Mouse (Mus musculus): ENCODE results near the gene Tram2. TPM values are rescaled to one million over a fixed set of nuclear protein-coding genes. Genes with fewer than 3 reads are reported as not detected.

Tram2 gene
- polyA plus RNA-seq, 1 experiment from 2014 or later, result 1.2 TPM

DNA sequence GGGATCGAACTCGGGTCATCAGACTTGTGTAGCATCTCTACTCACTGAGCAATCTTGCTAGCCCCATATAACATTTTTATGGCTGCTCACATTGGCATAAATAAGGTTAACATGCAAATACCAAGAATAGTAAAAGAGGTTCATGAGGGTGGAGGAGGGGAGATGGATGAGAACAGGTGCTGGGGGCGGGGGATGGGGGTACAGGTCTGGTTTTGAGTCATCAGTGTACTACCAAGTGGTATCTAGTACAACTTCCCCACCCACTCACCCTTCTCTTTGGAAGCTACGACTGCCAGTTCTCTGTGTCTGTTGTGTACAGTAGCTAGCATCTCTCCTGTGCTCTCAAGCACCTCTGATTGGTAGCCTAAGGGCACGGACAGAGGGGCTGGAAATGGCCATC lies 14.9 kb downstream of the Tram2 start:
- H3K36me3 ChIP-seq, result no peaks in the 10 kb centered on the region
- H3K4me1 ChIP-seq (replicated peaks), result peaks cover 7% of the 10 kb centered on the region
- DNase-seq (no peak), ATAC-seq (ENCODE audit: low read depth) (no peak)
- no peak overlapping the region for H3K4me2 ChIP-seq
- no peaks in the 10 kb centered on the region for H3K27me3 ChIP-seq
- H3K9ac ChIP-seq, result no peak overlapping the region
- 65% methylated on average over 5 of the region's 5 CpGs for WGBS (ENCODE audit: insufficient replicate concordance)
- no peaks in the 10 kb centered on the region for H3K9me3 ChIP-seq (replicated peaks)
- no peak overlapping the region for H3K4me3 ChIP-seq (replicated peaks)
- no peak overlapping the region for H3K27ac ChIP-seq

- no peaks in the 10 kb centered on the region for H3K9me3 ChIP-seq (replicated peaks)
- ATAC-seq (ENCODE audit: low read depth), result no peak
- no peak overlapping the region for H3K4me3 ChIP-seq (replicated peaks)
- WGBS (ENCODE audit: insufficient replicate concordance), result 56% methylated on average over 5 of the region's 5 CpGs
- H3K36me3 ChIP-seq, result no peaks in the 10 kb centered on the region
- no peaks in the 10 kb centered on the region for H3K27me3 ChIP-seq
- no peak overlapping the region for H3K27ac ChIP-seq
- no peaks in the 10 kb centered on the region for H3K4me1 ChIP-seq (replicated peaks)
- no peak overlapping the region for H3K9ac ChIP-seq
- no peak overlapping the region for H3K4me2 ChIP-seq
- DNase-seq, result no peak
Observed at GRCm38 (mm10) chr1:21059385-21060109, 19.5 kb downstream of the Tram2 start.

DNA sequence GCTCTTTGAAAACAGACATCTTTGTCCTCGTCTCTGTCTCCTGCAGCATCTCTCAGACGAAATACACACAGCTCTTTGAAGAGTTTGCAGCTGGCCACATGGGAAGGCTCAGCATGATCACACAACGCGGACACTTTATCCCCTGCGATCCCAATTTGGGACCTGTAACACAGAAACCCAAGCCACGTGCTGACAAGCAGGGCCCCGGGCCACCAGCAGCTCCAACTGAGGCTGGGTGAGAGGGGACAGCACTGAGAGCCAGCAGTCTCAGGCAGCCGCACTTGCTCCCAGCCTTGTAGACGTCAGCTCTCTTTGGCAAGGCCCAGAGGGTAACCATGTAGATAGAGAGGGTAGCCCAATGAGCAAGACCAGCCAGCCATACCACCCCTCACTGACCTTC lies 26.0 kb downstream of the Tram2 start:
- no peak overlapping the region for H3K27ac ChIP-seq
- no peak for ATAC-seq (ENCODE audit: low read depth)
- WGBS (ENCODE audit: insufficient replicate concordance), result 81% methylated on average over 9 of the region's 9 CpGs

GRCm38 (mm10) chr1:21052608-21053007 lies 26.4 kb downstream of the Tram2 start:
- 61% methylated on average over 5 of the region's 5 CpGs for whole genome bisulfite sequencing (ENCODE audit: insufficient replicate concordance)
- H3K4me2 ChIP-seq, result no peak overlapping the region
- no peak for ATAC-seq (ENCODE audit: low read depth)
- H3K27ac ChIP-seq, result no peak overlapping the region
- H3K36me3 ChIP-seq, result no peaks in the 10 kb centered on the region
- peaks cover 27% of the 10 kb centered on the region for H3K4me1 ChIP-seq (replicated peaks)
- H3K9ac ChIP-seq, result no peak overlapping the region
- DNase-seq, result no peak
- no peak overlapping the region for H3K4me3 ChIP-seq (replicated peaks)
- H3K27me3 ChIP-seq, result no peaks in the 10 kb centered on the region
- H3K9me3 ChIP-seq (replicated peaks), result no peaks in the 10 kb centered on the region

More for the DNA sequence above, 26.0 kb downstream of the Tram2 start:
- H3K9ac ChIP-seq, result no peak overlapping the region
- no peaks in the 10 kb centered on the region for H3K27me3 ChIP-seq
- H3K9me3 ChIP-seq (replicated peaks), result no peaks in the 10 kb centered on the region
- H3K4me1 ChIP-seq (replicated peaks), result peaks cover 26% of the 10 kb centered on the region
- no peak overlapping the region for H3K4me2 ChIP-seq
- no peak for DNase-seq
- H3K4me3 ChIP-seq (replicated peaks), result no peak overlapping the region
- no peaks in the 10 kb centered on the region for H3K36me3 ChIP-seq

DNA sequence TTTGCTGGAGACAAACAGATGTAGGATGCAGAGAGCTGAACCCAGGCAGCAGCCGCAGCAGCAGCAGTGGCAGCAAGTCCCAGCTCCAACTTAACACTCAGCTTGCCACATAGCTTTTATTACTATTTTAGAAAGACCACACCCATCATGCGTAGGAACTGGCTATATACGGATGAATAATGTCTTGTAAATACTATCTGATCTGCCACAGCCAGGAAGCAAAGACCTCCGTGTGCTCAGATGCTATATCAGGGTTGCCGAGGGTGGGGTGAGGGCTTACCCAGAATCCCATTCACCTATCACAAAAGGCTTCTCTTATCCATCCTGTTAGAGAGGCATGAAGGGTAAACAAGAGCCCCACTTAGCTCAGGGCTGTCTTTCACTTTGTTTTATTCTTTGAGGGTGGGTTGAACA lies 26.9 kb downstream of the Tram2 start:
- Histone ChIP-seq H3K9me3 (replicated peaks) (no peaks in the 10 kb centered on the region), H3K9ac (no peak overlapping the region), H3K27ac (no peak overlapping the region), H3K27me3 (no peaks in the 10 kb centered on the region), H3K36me3 (no peaks in the 10 kb centered on the region), H3K4me2 (no peak overlapping the region), H3K4me3 (replicated peaks) (no peak overlapping the region), H3K4me1 (replicated peaks) (peaks cover 27% of the 10 kb centered on the region)
- ATAC-seq (ENCODE audit: low read depth), result peak; percentile 72
- no peak for DNase-seq
- 24% methylated on average over 5 of the region's 5 CpGs for WGBS (ENCODE audit: insufficient replicate concordance)

DNA sequence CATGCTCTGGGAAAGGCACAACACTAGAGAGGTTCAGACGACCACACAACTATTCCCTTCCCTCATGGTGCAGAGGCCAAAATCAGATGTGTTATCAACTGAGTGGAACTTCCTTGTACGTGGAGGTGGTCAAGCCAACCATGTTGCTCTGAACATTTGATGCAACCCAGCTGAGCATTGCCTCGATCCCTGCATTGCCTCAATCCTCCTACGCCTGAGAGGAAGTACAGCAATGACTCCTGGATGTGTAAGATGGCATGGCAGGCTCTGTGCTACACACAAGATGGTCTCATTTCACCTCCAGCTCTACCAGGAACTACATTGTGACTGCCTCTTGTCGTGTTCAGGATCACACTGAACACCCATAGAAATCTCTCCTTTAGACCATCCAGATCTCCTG lies 30.0 kb downstream of the Tram2 start:
- H3K27ac ChIP-seq, result no peak overlapping the region
- 48% methylated on average over 5 of the region's 5 CpGs for WGBS (ENCODE audit: insufficient replicate concordance)
- H3K4me3 ChIP-seq (replicated peaks), result no peak overlapping the region
- no peak overlapping the region for H3K9ac ChIP-seq
- DNase-seq, result no peak
- H3K27me3 ChIP-seq, result no peaks in the 10 kb centered on the region
- H3K9me3 ChIP-seq (replicated peaks), result no peaks in the 10 kb centered on the region
- H3K36me3 ChIP-seq, result no peaks in the 10 kb centered on the region
- no peak overlapping the region for H3K4me2 ChIP-seq
- no peak for ATAC-seq (ENCODE audit: low read depth)
- H3K4me1 ChIP-seq (replicated peaks), result peaks cover 34% of the 10 kb centered on the region

DNA sequence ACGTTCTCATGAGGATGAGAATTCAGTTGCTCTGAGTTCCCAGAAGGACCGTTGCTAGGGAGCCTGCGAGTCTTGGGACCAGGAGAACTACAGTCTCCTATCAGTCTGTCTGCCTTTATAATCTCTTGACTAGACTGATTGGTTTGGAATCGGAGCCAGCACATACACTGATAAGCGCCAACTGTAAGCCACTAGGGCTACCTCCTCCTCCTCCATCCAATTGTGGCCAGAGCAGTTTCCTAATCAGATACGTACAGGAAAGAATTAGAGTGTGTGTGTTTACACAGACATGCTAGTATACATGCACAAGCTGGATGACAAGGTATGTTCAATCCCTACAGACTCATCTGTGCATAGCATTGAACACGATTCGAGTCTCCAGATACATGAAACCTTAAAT lies 30.6 kb downstream of the Tram2 start:
- Histone ChIP-seq H3K4me3 (replicated peaks) (no peak overlapping the region), H3K4me2 (no peak overlapping the region), H3K27ac (no peak overlapping the region), H3K9ac (no peak overlapping the region), H3K27me3 (no peaks in the 10 kb centered on the region), H3K9me3 (replicated peaks) (no peaks in the 10 kb centered on the region), H3K4me1 (replicated peaks) (peaks cover 34% of the 10 kb centered on the region), H3K36me3 (no peaks in the 10 kb centered on the region)
- 26% methylated on average over 8 of the region's 8 CpGs for WGBS (ENCODE audit: insufficient replicate concordance)
- DNase-seq (no peak), ATAC-seq (ENCODE audit: low read depth) (peak; percentile 69)

- Histone ChIP-seq H3K4me2 (no peak overlapping the region), H3K4me3 (replicated peaks) (no peak overlapping the region), H3K9ac (no peak overlapping the region), H3K4me1 (replicated peaks) (peaks cover 7% of the 10 kb centered on the region; the same call in 1 of the 2 replicates), H3K27me3 (no peaks in the 10 kb centered on the region), H3K27ac (no peak overlapping the region), H3K9me3 (replicated peaks) (no peaks in the 10 kb centered on the region), H3K36me3 (no peaks in the 10 kb centered on the region)
- 75% methylated on average over 7 of the region's 7 CpGs for WGBS (ENCODE audit: insufficient replicate concordance)
- no peak for ATAC-seq (ENCODE audit: low read depth)
- no peak for DNase-seq
Observed at GRCm38 (mm10) chr1:21042461-21042860, 36.6 kb downstream of the Tram2 start.

DNA sequence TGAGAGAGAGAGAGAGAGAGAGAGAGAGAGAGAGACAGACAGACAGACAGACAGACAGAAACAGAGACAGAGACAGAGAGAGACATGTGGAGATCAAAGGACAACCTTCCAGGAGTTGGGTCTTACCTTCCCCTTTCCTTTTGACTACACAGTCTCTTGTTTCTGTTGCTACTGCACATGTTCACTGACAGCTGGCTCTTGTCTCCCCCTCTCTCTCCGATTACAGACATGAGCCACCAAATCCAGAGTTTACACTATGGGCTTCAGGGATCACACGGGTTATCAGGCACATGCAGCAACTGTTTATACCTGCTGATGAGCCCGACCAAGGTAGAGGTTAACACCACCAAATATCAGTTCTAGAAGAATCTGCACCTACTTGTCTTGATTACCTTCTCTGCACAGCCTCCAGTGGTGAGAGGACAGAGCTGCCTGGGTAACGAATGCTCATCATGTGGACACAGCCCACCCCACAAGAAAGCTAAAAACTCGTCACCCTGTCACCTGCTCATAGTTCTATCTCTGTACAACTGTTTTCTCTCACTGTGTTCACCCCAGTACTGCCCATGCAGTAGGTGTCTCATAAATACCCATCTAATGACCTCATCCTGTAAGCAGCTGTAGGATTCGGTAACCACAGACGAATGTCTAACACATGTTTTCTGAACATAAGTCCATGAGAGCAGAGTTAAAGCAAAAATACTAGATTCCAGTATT lies 38.3 kb downstream of the Tram2 start:
- Histone ChIP-seq H3K4me1 (replicated peaks) (peaks cover 7% of the 10 kb centered on the region; the same call in 1 of the 2 replicates), H3K36me3 (no peaks in the 10 kb centered on the region), H3K27ac (no peak overlapping the region), H3K4me3 (replicated peaks) (no peak overlapping the region), H3K4me2 (no peak overlapping the region), H3K9ac (no peak overlapping the region), H3K9me3 (replicated peaks) (no peaks in the 10 kb centered on the region), H3K27me3 (no peaks in the 10 kb centered on the region)
- WGBS (ENCODE audit: insufficient replicate concordance), result 49% methylated on average over 7 of the region's 7 CpGs
- ATAC-seq (ENCODE audit: low read depth) (no peak), DNase-seq (no peak)

DNA sequence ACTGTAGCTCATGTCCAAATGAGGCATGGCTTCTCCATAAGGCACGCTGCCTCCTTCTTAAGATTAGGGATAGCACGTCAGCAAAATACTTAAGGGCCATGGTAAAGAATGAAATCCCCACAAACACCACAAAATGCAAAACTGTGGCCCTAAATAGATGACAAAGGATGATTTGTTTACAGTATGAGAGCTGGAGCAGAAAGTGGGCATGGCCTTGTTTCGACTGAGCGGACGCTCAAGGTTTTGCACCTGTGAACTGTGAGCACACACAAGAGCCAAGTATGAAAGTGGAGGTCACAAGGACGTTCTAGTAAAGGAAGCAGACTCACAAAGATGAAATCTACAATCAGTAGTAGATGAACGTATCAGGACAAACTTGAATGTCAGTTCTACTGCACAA lies 38.9 kb downstream of the Tram2 start:
- DNase-seq, result no peak
- H3K4me1 ChIP-seq (replicated peaks), result peaks cover 7% of the 10 kb centered on the region; the same call in 1 of the 2 replicates
- 67% methylated on average over 7 of the region's 7 CpGs for WGBS (ENCODE audit: insufficient replicate concordance)
- no peak for ATAC-seq (ENCODE audit: low read depth)
- no peaks in the 10 kb centered on the region for H3K36me3 ChIP-seq
- no peak overlapping the region for H3K4me3 ChIP-seq (replicated peaks)
- no peaks in the 10 kb centered on the region for H3K27me3 ChIP-seq
- no peak overlapping the region for H3K4me2 ChIP-seq
- H3K27ac ChIP-seq, result no peak overlapping the region
- H3K9ac ChIP-seq, result no peak overlapping the region
- no peaks in the 10 kb centered on the region for H3K9me3 ChIP-seq (replicated peaks)

GRCm38 (mm10) chr1:21039564-21039963 lies 39.5 kb downstream of the Tram2 start:
- H3K4me2 ChIP-seq, result no peak overlapping the region
- DNase-seq (no peak), ATAC-seq (ENCODE audit: low read depth) (no peak)
- H3K27ac ChIP-seq, result no peak overlapping the region
- H3K9ac ChIP-seq, result no peak overlapping the region
- H3K4me1 ChIP-seq (replicated peaks), result 0 out of 2 replicates have a peak, but pooled peaks cover 3% of the 10 kb centered on the region
- no peaks in the 10 kb centered on the region for H3K9me3 ChIP-seq (replicated peaks)
- 69% methylated on average over 3 of the region's 3 CpGs for WGBS (ENCODE audit: insufficient replicate concordance)
- no peaks in the 10 kb centered on the region for H3K27me3 ChIP-seq
- no peak overlapping the region for H3K4me3 ChIP-seq (replicated peaks)
- no peaks in the 10 kb centered on the region for H3K36me3 ChIP-seq
